Mouse (Mus musculus): ENCODE results near the gene Crip2.

DNA sequence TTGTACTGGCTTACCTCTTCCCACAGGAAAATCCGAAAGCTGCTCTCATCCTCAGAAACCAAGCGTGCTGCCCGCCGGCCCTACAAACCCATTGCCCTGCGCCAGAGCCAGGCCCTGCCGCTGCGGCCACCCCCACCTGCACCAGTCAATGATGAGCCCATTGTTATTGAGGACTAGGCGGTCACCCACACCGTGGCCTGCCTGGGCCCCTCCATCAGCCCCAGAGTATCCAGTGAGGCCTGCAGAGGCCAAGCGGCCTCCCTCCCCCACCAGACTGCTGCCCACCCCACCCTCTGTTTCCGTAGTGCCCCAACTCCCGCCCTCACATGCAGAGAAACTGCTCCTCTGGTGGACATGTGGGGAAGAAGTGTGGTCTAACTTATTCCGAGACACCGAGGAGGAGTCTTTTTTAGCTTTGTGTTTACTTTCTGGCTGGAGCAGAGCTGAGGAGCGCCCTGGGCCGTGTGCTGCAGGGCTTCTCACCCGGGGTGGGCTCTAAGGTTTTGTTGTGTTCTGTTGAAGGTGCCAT, 3.5 kb upstream of the Crip2 start:
- TF ChIP-seq CTCF (IDR thresholded peaks at IDR 0.05; ENCODE audit: low read depth, low read length) (no peak), POLR2A (IDR thresholded peaks at IDR 0.05; ENCODE audit: borderline replicate concordance, low read depth, low read length) (no peak)

Measured in bone marrow macrophage, adult 2 months (primary cell).